Mouse (Mus musculus): Measurements from ENCODE around the gene Ackr3. TPM values are rescaled to one million over a fixed set of nuclear protein-coding genes. Genes with fewer than 3 reads are reported as not detected.

Ackr3 gene
- total and polyA plus RNA-seq, 3 experiments: not detected

DNA sequence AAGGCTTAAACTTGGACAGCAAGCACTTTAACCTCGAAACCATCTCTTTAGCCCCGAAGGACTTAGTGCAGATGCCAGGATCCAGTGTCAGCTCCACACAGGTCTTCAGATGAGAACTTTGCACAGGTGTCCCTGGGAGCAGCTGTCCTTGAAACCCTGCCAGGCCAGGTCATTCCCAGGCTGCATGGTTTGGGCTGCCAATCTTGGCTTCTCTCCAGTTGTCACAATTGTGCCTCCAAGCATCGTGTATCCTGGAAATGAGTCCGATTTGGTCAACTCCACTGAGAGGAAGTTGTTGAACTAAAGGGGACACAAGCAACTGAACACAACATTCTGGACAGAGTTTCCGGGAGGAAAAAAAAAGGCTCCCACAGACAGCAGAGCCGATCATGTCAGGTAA, 42.2 kb upstream of the Ackr3 start:
- H3K36me3 ChIP-seq (ENCODE audit: control insufficient read depth in 1 of 2, insufficient read depth in 2 of 2, low read length in 2 of 2): no peaks in the 10 kb centered on the region
- H3K9me3 ChIP-seq (replicated peaks; ENCODE audit: insufficient read depth, low read length): no peaks in the 10 kb centered on the region

DNA sequence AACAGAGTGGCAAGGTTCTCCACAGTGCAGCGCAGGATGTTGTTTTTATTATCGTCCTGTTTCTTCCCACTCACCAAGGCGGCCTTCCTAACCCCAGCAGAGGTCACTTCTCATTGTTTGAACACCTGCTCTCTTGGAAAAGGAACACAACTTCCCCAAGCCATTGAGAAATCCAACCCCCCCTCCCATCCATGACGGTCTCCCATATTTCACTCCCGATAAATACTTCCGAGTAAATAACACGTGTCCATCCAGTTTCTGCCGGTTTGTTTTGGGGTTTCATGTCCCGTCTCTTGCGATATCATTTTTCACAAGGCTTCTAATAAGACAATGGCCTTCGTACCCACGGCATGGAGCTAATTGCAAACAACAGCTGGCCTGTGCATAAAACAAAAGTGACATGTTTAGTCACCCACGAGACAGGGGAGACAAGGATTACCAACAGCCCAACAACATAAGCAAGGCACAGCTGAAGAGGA, 41.4 kb upstream of the Ackr3 start:
- no peak overlapping the region for H3K27ac ChIP-seq (ENCODE audit: control insufficient read depth, low read depth, low read length)
- no peaks in the 10 kb centered on the region for H3K79me2 ChIP-seq (ENCODE audit: control insufficient read depth, insufficient read depth, low read length, poor library complexity)
- H3K9ac ChIP-seq (ENCODE audit: control insufficient read depth, low read depth, low read length, poor library complexity, severe bottlenecking): no peak overlapping the region
- H3K9me3 ChIP-seq (replicated peaks; ENCODE audit: insufficient read depth, low read length): no peaks in the 10 kb centered on the region
- H3K4me1 ChIP-seq (ENCODE audit: control insufficient read depth in 1 of 2, insufficient read depth in 2 of 2, low read length in 2 of 2): no peaks in the 10 kb centered on the region
- no peak for TF ChIP-seq UBTF (IDR thresholded peaks at IDR 0.05; ENCODE audit: borderline replicate concordance, insufficient read depth, low read depth, low read length)
- no peak for TF ChIP-seq SMC3 (IDR thresholded peaks at IDR 0.05; ENCODE audit: low read depth, low read length)
- no peak for TF ChIP-seq JUND (IDR thresholded peaks at IDR 0.05; ENCODE audit: low read depth, low read length)
- no peak for TF ChIP-seq RCOR1 (IDR thresholded peaks at IDR 0.05; ENCODE audit: low read depth, low read length)
- TF ChIP-seq NELFE (IDR thresholded peaks at IDR 0.05; ENCODE audit: low read depth, low read length): no peak
- TF ChIP-seq TAL1 (IDR thresholded peaks at IDR 0.05; ENCODE audit: low read length): no peak
- no peak for TF ChIP-seq USF1 (IDR thresholded peaks at IDR 0.05; ENCODE audit: low read depth, low read length)
- no peak for TF ChIP-seq E2F4 (IDR thresholded peaks at IDR 0.05; ENCODE audit: borderline replicate concordance, low read depth, low read length)
- TF ChIP-seq NRF1 (IDR thresholded peaks at IDR 0.05; ENCODE audit: insufficient read depth, low read depth, low read length, poor library complexity, severe bottlenecking): no peak
- H3K36me3 ChIP-seq (ENCODE audit: control insufficient read depth in 1 of 2, insufficient read depth in 2 of 2, low read length in 2 of 2): no peaks in the 10 kb centered on the region
- DNase-seq (ENCODE audit: low read depth, low spot score): no peak
- no peaks in the 10 kb centered on the region for H3K27me3 ChIP-seq (ENCODE audit: control insufficient read depth in 1 of 2, insufficient read depth in 2 of 2, low read length in 2 of 2)
- H3K4me3 ChIP-seq (ENCODE audit: control insufficient read depth in 1 of 2, insufficient read depth in 1 of 2, low read depth in 2 of 2, low read length in 2 of 2): no peak overlapping the region

More for the DNA sequence above, 42.2 kb upstream of the Ackr3 start:
- DNase-seq (ENCODE audit: low read depth, low spot score): no peak
- H3K27me3 ChIP-seq (ENCODE audit: control insufficient read depth in 1 of 2, insufficient read depth in 2 of 2, low read length in 2 of 2): no peaks in the 10 kb centered on the region
- H3K9ac ChIP-seq (ENCODE audit: control insufficient read depth, low read depth, low read length, poor library complexity, severe bottlenecking): no peak overlapping the region
- no peaks in the 10 kb centered on the region for H3K4me1 ChIP-seq (ENCODE audit: control insufficient read depth in 1 of 2, insufficient read depth in 2 of 2, low read length in 2 of 2)
- no peak overlapping the region for H3K27ac ChIP-seq (ENCODE audit: control insufficient read depth, low read depth, low read length)
- H3K79me2 ChIP-seq (ENCODE audit: control insufficient read depth, insufficient read depth, low read length, poor library complexity): no peaks in the 10 kb centered on the region
- TF ChIP-seq MAFK (IDR thresholded peaks at IDR 0.05; ENCODE audit: borderline replicate concordance, low read depth, low read length) (no peak), USF2 (IDR thresholded peaks at IDR 0.05; ENCODE audit: borderline replicate concordance in 1 of 2, insufficient read depth in 1 of 2, low read depth in 1 of 2, low read length in 2 of 2) (no peak), UBTF (IDR thresholded peaks at IDR 0.05; ENCODE audit: borderline replicate concordance, insufficient read depth, low read depth, low read length) (no peak), SIN3A (IDR thresholded peaks at IDR 0.05; ENCODE audit: low read length) (no peak), MXI1 (IDR thresholded peaks at IDR 0.05; ENCODE audit: low read depth, low read length) (no peak)
- H3K4me3 ChIP-seq (ENCODE audit: control insufficient read depth in 1 of 2, insufficient read depth in 1 of 2, low read depth in 2 of 2, low read length in 2 of 2): no peak overlapping the region

- Histone ChIP-seq H3K36me3 (ENCODE audit: control insufficient read depth in 1 of 2, insufficient read depth in 2 of 2, low read length in 2 of 2) (no peaks in the 10 kb centered on the region), H3K9ac (ENCODE audit: control insufficient read depth, low read depth, low read length, poor library complexity, severe bottlenecking) (no peak overlapping the region), H3K4me1 (ENCODE audit: control insufficient read depth in 1 of 2, insufficient read depth in 2 of 2, low read length in 2 of 2) (no peaks in the 10 kb centered on the region), H3K27me3 (ENCODE audit: control insufficient read depth in 1 of 2, insufficient read depth in 2 of 2, low read length in 2 of 2) (no peaks in the 10 kb centered on the region), H3K27ac (ENCODE audit: control insufficient read depth, low read depth, low read length) (no peak overlapping the region), H3K79me2 (ENCODE audit: control insufficient read depth, insufficient read depth, low read length, poor library complexity) (no peaks in the 10 kb centered on the region), H3K9me3 (replicated peaks; ENCODE audit: insufficient read depth, low read length) (no peaks in the 10 kb centered on the region), H3K4me3 (ENCODE audit: control insufficient read depth in 1 of 2, insufficient read depth in 1 of 2, low read depth in 2 of 2, low read length in 2 of 2) (no peak overlapping the region)
- no peak for DNase-seq (ENCODE audit: low read depth, low spot score)
- TF ChIP-seq BHLHE40 (IDR thresholded peaks at IDR 0.05; ENCODE audit: borderline replicate concordance, low read depth, low read length) (no peak), MXI1 (IDR thresholded peaks at IDR 0.05; ENCODE audit: low read depth, low read length) (no peak), HCFC1 (IDR thresholded peaks at IDR 0.05; ENCODE audit: low read depth, low read length) (no peak), MEF2A (IDR thresholded peaks at IDR 0.05; ENCODE audit: extremely low read depth, insufficient replicate concordance, low read depth, low read length, poor library complexity, severe bottlenecking) (no peak), RCOR1 (IDR thresholded peaks at IDR 0.05; ENCODE audit: low read depth, low read length) (no peak), ZC3H11A (IDR thresholded peaks at IDR 0.05; ENCODE audit: low read depth, low read length) (no peak), NELFE (IDR thresholded peaks at IDR 0.05; ENCODE audit: low read depth, low read length) (no peak), ZNF384 (IDR thresholded peaks at IDR 0.05; ENCODE audit: low read depth, low read length) (no peak), SMC3 (IDR thresholded peaks at IDR 0.05; ENCODE audit: low read depth, low read length) (no peak), TCF12 (IDR thresholded peaks at IDR 0.05; ENCODE audit: low read depth, low read length) (no peak), POLR2A (IDR thresholded peaks at IDR 0.05; ENCODE audit: control insufficient read depth in 1 of 2, insufficient read depth in 1 of 2, low read depth in 1 of 2, low read length in 2 of 2, poor library complexity in 1 of 2) (no peak), MAZ (IDR thresholded peaks at IDR 0.05; ENCODE audit: low read depth, low read length) (no peak), USF1 (IDR thresholded peaks at IDR 0.05; ENCODE audit: low read depth, low read length) (no peak)
Measured at GRCm38 (mm10) chr1:90163161-90163560, 40.6 kb upstream of the Ackr3 start.

All from MEL (cell line).